In genomic region chr9:19769701-19770100, GRCm38 (mm10) we compare ENCODE assay signal across 26 mouse cellular contexts. TPM values are rescaled to one million over a fixed set of nuclear protein-coding genes. Genes with fewer than 3 reads are reported as not detected.
"Had no signal": no experiment of that assay in that cellular context is flagged by ENCODE, and none has a peak within 500 bp of the region (broad histone marks: within the 10 kb centered on the region; RNA-seq: fewer than 3 reads in every experiment).

No protein-coding gene starts in this region.

- H3K9ac ChIP-seq: neural tube, embryonic 12.5 days; neural tube, embryonic 13.5 days; neural tube, embryonic 15.5 days; stomach, embryonic 15.5 days had no signal

- H3K9me3 ChIP-seq: stomach, embryonic 15.5 days had no signal

- H3K4me1 ChIP-seq: neural tube, embryonic 12.5 days; neural tube, embryonic 13.5 days; neural tube, embryonic 15.5 days; stomach, embryonic 15.5 days had no signal

- H3K4me3 ChIP-seq: neural tube, embryonic 12.5 days; neural tube, embryonic 13.5 days; neural tube, embryonic 15.5 days; stomach, embryonic 15.5 days had no signal

- H3K27me3 ChIP-seq: neural tube, embryonic 12.5 days; neural tube, embryonic 13.5 days; neural tube, embryonic 15.5 days; stomach, embryonic 15.5 days had no signal

- H3K4me2 ChIP-seq: neural tube, embryonic 12.5 days; neural tube, embryonic 13.5 days; neural tube, embryonic 15.5 days; stomach, embryonic 15.5 days had no signal

- H3K27ac ChIP-seq: neural tube, embryonic 12.5 days; neural tube, embryonic 13.5 days; neural tube, embryonic 15.5 days; stomach, embryonic 15.5 days; stomach, postnatal 0 days had no signal

- H3K36me3 ChIP-seq: neural tube, embryonic 12.5 days; neural tube, embryonic 13.5 days; neural tube, embryonic 15.5 days; stomach, embryonic 15.5 days had no signal

- DNase-seq: retina, postnatal 1 day; right cerebral cortex, adult 18-20 months; right cerebral cortex, postnatal 14 days; right cerebral cortex, postnatal 25 days; right cerebral cortex, postnatal 4 days; spleen, adult 18-20 months; thymus, adult 18-20 months; thymus, adult 2 months; thymus, postnatal 14 days; thymus, postnatal 25 days; thymus, postnatal 36 days; thymus, postnatal 4 days had no signal

RNA-seq across cellular contexts. Expression of gene Olfr58, which starts 10.4 kb away (rescaled TPM):
- total RNA-seq: neutrophil, adult 5-6 weeks had no signal
- polyA plus RNA-seq: neural tube, embryonic 12.5 days; neural tube, embryonic 13.5 days; neural tube, embryonic 14.5 days; neural tube, embryonic 15.5 days; small intestine, adult 2 months; spleen, adult 2 months; stomach, embryonic 14.5 days; stomach, embryonic 15.5 days; stomach, embryonic 16.5 days; stomach, postnatal 0 days; testis, adult 2 months; thymus, adult 2 months; thymus, postnatal 0 days; urinary bladder, adult 2 months had no signal

RNA-seq across cellular contexts. Expression of gene Olfr859, which starts 35.0 kb away (rescaled TPM):
- total RNA-seq: neutrophil, adult 5-6 weeks had no signal
- polyA plus RNA-seq: neural tube, embryonic 12.5 days; neural tube, embryonic 13.5 days; neural tube, embryonic 14.5 days; neural tube, embryonic 15.5 days; small intestine, adult 2 months; spleen, adult 2 months; stomach, embryonic 14.5 days; stomach, embryonic 15.5 days; stomach, embryonic 16.5 days; stomach, postnatal 0 days; testis, adult 2 months; thymus, adult 2 months; thymus, postnatal 0 days; urinary bladder, adult 2 months had no signal
